Mouse (Mus musculus) heart, embryonic 15.5 days (tissue): ENCODE data around the gene Nt5c1a. TPM values are rescaled to one million over a fixed set of nuclear protein-coding genes. Genes with fewer than 3 reads are reported as not detected.
A peak's percentile ranks its signal among the peaks of the same experiment; 100 is the strongest.

Source experiments
- ATAC-seq: fragments of 200-750 bp; cut with Nextera tagmentation; replicated peaks from 2 replicates; pipeline ENCODE4 v1.8.0; 2017; ENCODE audit warnings: low read depth, moderate TSS enrichment; ENCODE audit not compliant: insufficient number of reproducible peaks, insufficient read depth, low FRiP score
- H3K27ac ChIP-seq: fragments of 300-500 bp; sonication (generic); 2 replicates; pipeline ENCODE4 v1.5.1; 2015; ENCODE audit warnings: mild to moderate bottlenecking, inconsistent platforms
- H3K27me3 ChIP-seq: fragments of 300-500 bp; sonication (generic); 2 replicates; pipeline ENCODE4 v1.6.1; 2015; ENCODE audit warnings: inconsistent platforms
- H3K36me3 ChIP-seq: fragments of 300-500 bp; sonication (generic); 2 replicates; pipeline ENCODE4 v1.6.1; 2015; ENCODE audit warnings: mild to moderate bottlenecking, inconsistent platforms
- H3K4me1 ChIP-seq: fragments of 300-500 bp; sonication (generic); replicated peaks from 2 replicates; pipeline ENCODE4 v1.6.1; 2015; ENCODE audit warnings: inconsistent platforms
- H3K4me2 ChIP-seq: fragments of 300-500 bp; sonication (generic); 2 replicates; pipeline ENCODE4 v1.6.1; 2015; ENCODE audit warnings: inconsistent platforms, mild to moderate bottlenecking, moderate library complexity
- H3K4me3 ChIP-seq: fragments of 300-500 bp; sonication (generic); 2 replicates; pipeline ENCODE4 v1.5.1; 2015; ENCODE audit warnings: mild to moderate bottlenecking, inconsistent platforms
- H3K9ac ChIP-seq: fragments of 300-500 bp; sonication (generic); 2 replicates; pipeline ENCODE4 v1.6.1; 2015; ENCODE audit warnings: mild to moderate bottlenecking, inconsistent platforms
- H3K9me3 ChIP-seq: fragments of 300-500 bp; sonication (generic); replicated peaks from 2 replicates; pipeline ENCODE4 v1.6.1; 2016; ENCODE audit warnings: inconsistent platforms
- WGBS: fragments of 180-500 bp; shearing (Covaris S2); methylation state at CpG from one replicate; pipeline ENCODE4 v1.1.7; 2015; ENCODE audit warnings: mixed read lengths; 5-methylcytosine and 5-hydroxymethylcytosine counted together
- polyA plus RNA-seq: library from polyadenylated mRNA; unstranded; fragments of >200 nt; fragmentation: Nextera tagmentation; extraction: Ambion mirVana; gene quantifications from 2 replicates; pipeline ENCODE4 v1.2.1, GENCODE M21; 2015

The Nt5c1a gene
- polyA plus RNA-seq, 1 experiment from 2014 or later, result 1.5 TPM

DNA sequence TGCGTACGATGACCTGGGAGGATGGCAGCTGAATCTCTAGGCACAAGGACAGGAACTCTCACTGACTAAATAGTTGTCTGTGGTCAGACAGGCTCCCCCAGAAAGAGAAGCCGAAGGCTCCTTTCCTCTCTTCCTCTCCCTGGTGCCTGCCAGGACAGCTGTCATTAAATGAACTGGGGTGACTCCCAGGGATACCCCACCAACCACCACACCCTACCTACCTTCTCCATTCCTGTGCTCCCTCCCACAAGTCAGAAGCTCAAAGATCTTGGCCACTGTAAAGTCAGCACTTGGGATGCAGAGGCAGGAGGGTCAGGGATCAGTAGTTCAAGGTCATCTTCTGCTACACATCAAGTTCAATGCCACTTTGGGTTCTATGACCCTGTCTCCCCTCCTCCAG, 31.5 kb downstream of the Nt5c1a start:
- Histone ChIP-seq H3K4me3 (no peak overlapping the region; the same call in 1 of the 2 replicates), H3K9ac (no peak overlapping the region), H3K9me3 (no peaks in the 10 kb centered on the region), H3K4me1 (peaks cover 46% of the 10 kb centered on the region), H3K4me2 (peak overlapping the region; percentile 82), H3K27me3 (peaks cover 11% of the 10 kb centered on the region; the same call in 1 of the 2 replicates), H3K36me3 (no peaks in the 10 kb centered on the region), H3K27ac (no peak overlapping the region)
- no peak for ATAC-seq
- WGBS, result 81% methylated on average over 3 of the region's 3 CpGs

DNA sequence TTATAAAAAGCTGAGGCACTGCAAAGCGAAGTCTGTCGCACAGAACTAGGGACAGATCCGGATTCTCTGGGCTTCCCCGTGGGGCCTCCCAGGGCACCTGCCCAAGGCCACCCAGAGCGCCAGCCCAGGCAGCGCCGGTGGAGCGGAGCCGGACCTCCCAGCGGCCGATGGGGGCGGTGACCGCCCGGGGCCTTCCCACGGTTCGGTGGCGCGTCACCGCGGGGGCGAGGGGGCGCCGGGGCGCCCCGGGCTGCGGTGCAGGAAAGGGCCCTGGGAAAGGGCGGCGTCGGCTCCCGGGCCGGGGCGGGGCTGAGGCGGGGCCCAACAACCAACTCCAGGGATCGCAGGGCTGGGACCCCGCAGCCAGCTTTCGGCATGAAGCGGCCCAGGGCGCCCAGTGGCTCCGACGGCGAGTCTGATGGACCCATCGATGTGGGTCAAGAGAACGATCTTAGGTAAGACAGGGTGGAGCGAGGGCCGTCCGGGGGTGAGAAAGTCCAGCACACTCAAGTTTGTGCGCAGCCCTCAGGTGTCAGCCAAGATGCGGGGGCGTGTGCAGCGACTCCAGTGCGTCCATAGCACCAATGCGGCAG, 32.3 kb downstream of the Nt5c1a start, which contains the start of gene Heyl:
Heyl (plus strand) TSS at position 65 of the 593 bp plus-strand sequence.
- WGBS, result 1% methylated on average over 52 of the region's 52 CpGs
- H3K27me3 ChIP-seq, result peaks cover 11% of the 10 kb centered on the region; the same call in 1 of the 2 replicates
- H3K9ac ChIP-seq, result peak within 1 kb of the TSS; percentile 52
- peaks cover 45% of the 10 kb centered on the region for H3K4me1 ChIP-seq
- peak; percentile 60 for ATAC-seq
- H3K9me3 ChIP-seq, result no peaks in the 10 kb centered on the region
- H3K4me2 ChIP-seq, result peak within 1 kb of the TSS; percentile 82
- peak within 1 kb of the TSS; percentile 58 for H3K4me3 ChIP-seq
- no peaks in the 10 kb centered on the region for H3K36me3 ChIP-seq
- peak within 1 kb of the TSS; percentile 38 for H3K27ac ChIP-seq

DNA sequence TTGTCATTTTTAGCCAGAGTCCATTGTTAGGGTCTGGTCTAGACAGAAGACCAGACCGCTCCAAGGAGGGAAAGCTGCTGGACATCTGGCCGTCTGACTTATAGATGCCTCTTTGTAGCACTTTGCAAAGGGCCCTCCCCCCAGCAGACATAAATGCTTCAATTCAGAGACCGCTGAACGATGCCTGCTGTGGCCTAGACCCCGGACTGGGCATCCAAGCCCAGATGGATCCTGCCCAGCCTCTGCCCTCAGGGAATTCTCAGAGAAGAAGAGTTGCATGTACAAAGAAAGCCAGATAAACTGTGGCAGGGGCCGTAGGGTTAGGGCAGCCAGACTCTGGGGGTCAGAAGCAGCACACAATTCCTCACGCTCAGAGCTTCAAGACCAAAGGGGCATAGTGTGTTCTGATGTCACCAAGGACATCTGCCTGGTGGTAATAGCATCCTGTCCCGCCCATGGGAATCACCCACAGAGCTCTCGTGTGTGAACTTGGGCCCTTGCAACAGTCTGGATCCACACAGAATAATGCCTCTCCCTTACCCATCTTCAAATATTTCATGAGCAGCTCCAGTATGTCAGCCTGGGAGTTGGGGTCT, 34.6 kb downstream of the Nt5c1a start:
- H3K4me3 ChIP-seq, result 0 out of 2 replicates have a peak overlapping the region, but pooled peaks have one; percentile 7
- ATAC-seq, result no peak
- H3K4me1 ChIP-seq, result peaks cover 52% of the 10 kb centered on the region
- no peaks in the 10 kb centered on the region for H3K36me3 ChIP-seq
- peak overlapping the region; percentile 74 for H3K27ac ChIP-seq
- 65% methylated on average over 9 of the region's 9 CpGs for WGBS
- no peaks in the 10 kb centered on the region for H3K9me3 ChIP-seq
- H3K9ac ChIP-seq, result no peak overlapping the region
- peaks cover 8% of the 10 kb centered on the region; the same call in 1 of the 2 replicates for H3K27me3 ChIP-seq
- peak overlapping the region; percentile 82; the same call in 1 of the 2 replicates for H3K4me2 ChIP-seq

DNA sequence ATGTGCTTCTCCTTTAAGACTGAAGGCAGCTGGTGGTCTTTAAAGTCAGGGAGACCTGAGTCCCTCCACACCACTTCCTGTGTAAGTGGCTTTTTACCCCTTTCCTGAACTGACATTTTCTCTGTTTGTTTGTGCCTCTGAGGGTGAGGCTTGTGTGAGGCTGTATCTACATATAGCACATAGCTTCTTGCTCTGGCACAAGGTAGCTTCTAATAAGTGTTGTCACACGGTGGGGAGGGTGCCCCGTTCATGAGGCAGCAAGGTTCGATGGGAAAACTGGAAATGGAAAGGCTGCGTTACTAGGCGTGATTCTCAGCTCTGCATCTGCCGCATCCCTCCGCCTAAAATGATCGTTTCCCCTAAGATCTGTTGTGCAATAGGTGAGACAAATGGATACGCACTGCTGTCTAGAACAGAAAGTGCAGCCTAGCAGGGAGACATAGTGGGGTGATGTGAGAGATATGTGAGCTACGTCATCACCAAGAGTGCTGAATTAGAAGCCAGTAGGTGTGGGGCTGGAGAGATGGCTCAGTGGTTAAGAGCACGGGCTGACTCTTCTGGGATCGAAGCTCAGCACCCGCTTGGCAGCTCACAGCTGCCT, 35.2 kb downstream of the Nt5c1a start:
- peak overlapping the region; percentile 74 for H3K27ac ChIP-seq
- no peaks in the 10 kb centered on the region for H3K9me3 ChIP-seq
- no peak for ATAC-seq
- H3K36me3 ChIP-seq, result no peaks in the 10 kb centered on the region
- peak overlapping the region; percentile 82 for H3K4me2 ChIP-seq
- 0 out of 2 replicates have a peak overlapping the region, but pooled peaks have one; percentile 7 for H3K4me3 ChIP-seq
- no peak overlapping the region for H3K9ac ChIP-seq
- H3K4me1 ChIP-seq, result peaks cover 52% of the 10 kb centered on the region
- 71% methylated on average over 13 of the region's 13 CpGs for WGBS
- H3K27me3 ChIP-seq, result peaks cover 8% of the 10 kb centered on the region; the same call in 1 of the 2 replicates

DNA sequence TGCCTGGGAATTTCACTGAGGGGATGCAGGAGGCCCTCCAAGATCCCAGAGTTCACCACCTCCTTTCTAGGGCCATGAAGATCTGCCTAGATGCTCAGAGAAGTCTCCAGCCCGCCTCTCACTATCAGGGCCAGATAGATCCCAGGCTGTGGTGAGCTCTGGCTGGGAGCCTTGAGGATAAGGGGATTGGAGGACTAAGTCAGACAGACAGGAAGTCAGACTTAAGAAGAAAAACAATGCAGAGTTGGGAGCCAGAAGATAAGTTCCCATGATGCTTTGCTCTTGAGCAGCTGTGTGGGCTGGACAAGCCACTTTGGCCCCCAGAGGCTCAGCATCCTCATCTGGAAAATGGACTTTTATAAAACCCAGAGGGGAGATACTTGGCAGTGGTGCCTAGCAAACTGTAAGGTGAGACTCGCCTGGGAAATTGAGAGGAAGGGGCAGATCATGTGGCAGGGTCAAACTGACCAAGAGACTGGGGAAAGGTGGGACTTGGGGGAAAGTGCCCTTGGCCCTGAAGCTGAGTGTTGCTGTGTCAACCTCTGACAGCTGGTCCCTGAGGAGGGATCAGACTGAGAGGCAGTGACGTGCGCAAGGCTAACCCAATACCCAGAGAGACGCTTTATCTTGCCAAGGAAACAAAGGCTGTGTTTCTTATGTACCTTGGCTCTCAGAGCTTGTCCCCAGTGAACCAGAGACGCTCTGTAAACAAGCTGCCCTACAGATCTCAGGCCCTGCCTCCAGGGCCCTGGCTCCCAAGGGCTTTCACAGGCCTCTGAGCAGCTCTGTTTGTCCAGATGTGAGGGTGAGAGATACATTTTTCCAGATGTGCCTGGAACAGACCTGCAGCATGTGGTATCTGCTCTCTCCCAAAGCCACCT, 36.3 kb downstream of the Nt5c1a start:
- H3K9me3 ChIP-seq, result no peaks in the 10 kb centered on the region
- no peak overlapping the region for H3K4me2 ChIP-seq
- H3K27ac ChIP-seq, result peak overlapping the region; percentile 74
- no peak overlapping the region for H3K9ac ChIP-seq
- peaks cover 49% of the 10 kb centered on the region for H3K4me1 ChIP-seq
- peak; percentile 23; the same call in 1 of the 2 replicates for ATAC-seq
- H3K27me3 ChIP-seq, result peaks cover 8% of the 10 kb centered on the region; the same call in 1 of the 2 replicates
- WGBS, result 46% methylated on average over 6 of the region's 6 CpGs
- H3K36me3 ChIP-seq, result no peaks in the 10 kb centered on the region
- H3K4me3 ChIP-seq, result no peak overlapping the region

DNA sequence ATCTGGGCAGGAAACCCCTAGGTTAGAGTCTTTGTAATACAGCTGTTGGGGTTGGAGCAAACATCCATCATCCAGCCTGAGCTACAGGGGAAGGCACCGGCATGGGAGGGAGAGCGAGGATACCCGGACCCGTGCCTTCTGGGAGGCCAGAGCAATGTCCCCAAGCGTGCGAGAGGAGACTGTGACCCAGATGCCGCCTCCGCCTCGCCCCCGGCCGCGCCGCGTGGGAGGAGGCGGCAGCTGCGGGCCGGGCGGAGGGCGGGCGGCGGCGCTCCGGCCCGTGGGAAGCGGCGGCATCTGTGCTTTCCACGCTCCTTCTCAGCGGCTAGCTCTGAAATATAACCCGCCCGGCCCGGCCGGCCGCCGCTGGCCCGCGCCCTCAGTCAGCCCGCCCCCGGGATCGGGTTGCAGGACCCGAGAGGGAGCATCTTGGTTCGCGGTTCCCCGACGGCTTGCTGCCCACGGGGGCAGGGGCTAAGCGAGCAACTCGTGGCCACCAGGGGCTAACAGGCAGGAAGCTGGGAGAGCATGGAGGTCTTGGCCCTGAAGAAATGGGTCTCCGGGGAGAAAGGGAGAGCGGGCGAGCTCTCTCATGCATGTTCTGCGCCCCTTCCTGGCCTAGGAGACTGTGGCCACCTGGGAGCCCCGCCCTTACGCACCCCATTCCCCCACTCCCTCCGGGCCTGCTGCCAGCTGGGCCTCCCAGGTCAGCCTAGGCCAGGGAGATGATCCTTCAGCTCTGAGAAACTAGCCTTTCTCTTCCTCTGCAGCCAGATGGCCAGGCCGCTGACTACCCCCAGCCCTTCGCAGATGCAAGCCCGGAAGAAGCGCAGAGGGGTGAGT, 38.3 kb downstream of the Nt5c1a start:
- whole genome bisulfite sequencing, result 9% methylated on average over 56 of the region's 58 CpGs
- Histone ChIP-seq H3K9ac (peak overlapping the region; percentile 35), H3K9me3 (no peaks in the 10 kb centered on the region), H3K4me3 (peak overlapping the region; percentile 46), H3K27me3 (peaks cover 6% of the 10 kb centered on the region; the same call in 1 of the 2 replicates), H3K36me3 (no peaks in the 10 kb centered on the region), H3K4me1 (peaks cover 37% of the 10 kb centered on the region), H3K4me2 (peak overlapping the region; percentile 80), H3K27ac (peak overlapping the region; percentile 74)
- ATAC-seq, result peak; percentile 48

DNA sequence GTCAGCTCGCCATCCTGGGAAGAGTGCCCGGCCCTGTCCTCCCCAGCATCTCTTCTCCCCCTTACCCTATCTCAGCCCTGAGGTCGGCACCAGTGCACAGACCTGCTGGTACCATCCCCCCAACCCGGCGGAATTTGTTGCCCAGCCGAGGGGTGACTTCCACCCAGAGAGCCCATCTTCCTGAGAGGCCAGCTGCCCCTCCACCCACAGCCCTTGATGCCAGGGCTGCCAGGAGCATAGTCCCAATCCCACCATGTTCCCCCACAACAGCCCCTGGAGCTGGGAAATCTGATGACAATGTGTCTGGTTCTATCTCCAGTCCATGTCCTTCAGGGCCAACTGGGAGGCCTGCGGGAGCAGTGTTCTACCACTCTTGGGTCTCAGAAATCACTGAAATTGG, 44.9 kb downstream of the Nt5c1a start:
- ATAC-seq, result no peak
- peaks cover 40% of the 10 kb centered on the region for H3K4me1 ChIP-seq
- H3K4me2 ChIP-seq, result no peak overlapping the region
- no peaks in the 10 kb centered on the region for H3K27me3 ChIP-seq
- no peak overlapping the region for H3K4me3 ChIP-seq
- H3K9me3 ChIP-seq, result no peaks in the 10 kb centered on the region
- no peaks in the 10 kb centered on the region for H3K36me3 ChIP-seq
- no peak overlapping the region for H3K9ac ChIP-seq
- WGBS, result 80% methylated on average over 7 of the region's 7 CpGs
- H3K27ac ChIP-seq, result peak overlapping the region; percentile 92

DNA sequence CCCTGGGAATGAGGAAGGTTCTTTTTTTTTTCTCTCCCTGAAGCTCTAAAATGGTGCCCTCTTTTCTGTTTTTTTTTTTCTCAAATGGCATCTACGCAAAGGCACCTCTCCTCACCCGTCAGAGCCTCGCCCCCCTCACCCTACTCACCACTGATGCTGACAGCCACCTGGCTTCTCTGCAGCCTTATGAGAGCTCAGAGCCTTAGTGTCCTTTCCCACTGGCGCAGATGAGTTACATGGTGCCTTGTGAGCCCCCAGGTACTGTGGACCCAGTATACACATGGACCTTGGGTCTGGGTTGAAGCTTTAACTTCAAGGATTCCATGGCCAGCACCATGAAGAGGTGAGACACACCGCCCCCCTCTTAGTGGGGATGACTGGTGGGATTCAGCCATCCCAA, 45.3 kb downstream of the Nt5c1a start:
- Histone ChIP-seq H3K9me3 (no peaks in the 10 kb centered on the region), H3K4me2 (peak overlapping the region; percentile 24; the same call in 1 of the 2 replicates), H3K36me3 (no peaks in the 10 kb centered on the region), H3K4me3 (no peak overlapping the region), H3K9ac (peak overlapping the region; percentile 10; the same call in 1 of the 2 replicates), H3K4me1 (peaks cover 40% of the 10 kb centered on the region), H3K27me3 (no peaks in the 10 kb centered on the region), H3K27ac (peak overlapping the region; percentile 92)
- no peak for ATAC-seq
- WGBS, result 91% methylated on average over 5 of the region's 5 CpGs

DNA sequence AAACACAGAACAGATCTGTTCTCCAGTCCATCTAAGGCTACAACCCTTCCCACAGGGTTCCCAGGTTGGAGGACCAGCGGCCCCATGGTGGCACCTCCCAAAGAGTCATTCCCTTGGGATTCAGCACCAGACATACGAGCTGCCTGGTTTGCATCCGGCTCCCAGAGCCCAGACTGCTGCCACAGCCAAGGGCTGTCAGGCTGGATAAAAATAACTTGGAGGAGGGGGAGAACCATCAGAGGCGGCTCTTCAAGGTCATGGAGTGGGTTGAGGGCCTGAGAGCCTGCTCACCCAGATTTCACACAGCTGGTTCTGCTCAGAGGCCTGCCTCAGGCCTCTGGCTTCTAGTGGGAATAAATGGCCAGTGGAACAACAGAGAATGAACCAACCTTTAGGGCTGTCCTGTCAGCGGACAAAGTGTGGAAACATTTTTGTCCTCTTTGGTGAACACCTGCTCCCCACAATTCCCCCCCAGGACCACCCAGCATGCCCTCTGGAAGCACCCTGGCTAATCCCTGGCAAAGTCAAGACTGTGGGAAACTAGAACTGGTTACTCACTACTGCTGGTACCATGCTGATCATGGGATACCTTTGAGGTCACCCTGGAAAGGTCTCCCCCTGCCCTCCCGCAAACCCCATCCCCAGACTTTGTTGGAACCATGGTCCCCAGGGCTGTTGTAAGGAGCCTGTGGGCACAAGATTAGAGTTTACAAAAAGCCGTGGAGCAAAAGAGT, 46.0 kb downstream of the Nt5c1a start:
- peaks cover 45% of the 10 kb centered on the region for H3K4me1 ChIP-seq

More for the DNA sequence above, 46.0 kb downstream of the Nt5c1a start:
- Histone ChIP-seq H3K4me3 (no peak overlapping the region), H3K27me3 (no peaks in the 10 kb centered on the region), H3K9ac (peak overlapping the region; percentile 32; the same call in 1 of the 2 replicates), H3K4me2 (peak overlapping the region; percentile 24; the same call in 1 of the 2 replicates), H3K27ac (peak overlapping the region; percentile 92), H3K36me3 (no peaks in the 10 kb centered on the region), H3K9me3 (no peaks in the 10 kb centered on the region)
- ATAC-seq, result peak; percentile 85
- 39% methylated on average over 7 of the region's 7 CpGs for WGBS
